Mouse (Mus musculus) testis, adult 2 months (tissue): Measurements from ENCODE around the gene Emilin1.

Experiments used
- CTCF ChIP-seq: fragments of 200-500 bp; IDR thresholded peaks from 2 replicates; pipeline ENCODE4 v1.5.1; 2012; ENCODE audit warnings: low read depth, mild to moderate bottlenecking, inconsistent platforms, low read length, moderate library complexity; ENCODE audit not compliant: control insufficient read depth, insufficient read depth, insufficient replicate concordance
- POLR2A ChIP-seq: fragments of 200-500 bp; IDR thresholded peaks from 2 replicates; pipeline ENCODE4 v1.6.1; 2012; ENCODE audit warnings: low read depth, mild to moderate bottlenecking, inconsistent platforms, low read length, moderate library complexity; ENCODE audit not compliant: control insufficient read depth

DNA sequence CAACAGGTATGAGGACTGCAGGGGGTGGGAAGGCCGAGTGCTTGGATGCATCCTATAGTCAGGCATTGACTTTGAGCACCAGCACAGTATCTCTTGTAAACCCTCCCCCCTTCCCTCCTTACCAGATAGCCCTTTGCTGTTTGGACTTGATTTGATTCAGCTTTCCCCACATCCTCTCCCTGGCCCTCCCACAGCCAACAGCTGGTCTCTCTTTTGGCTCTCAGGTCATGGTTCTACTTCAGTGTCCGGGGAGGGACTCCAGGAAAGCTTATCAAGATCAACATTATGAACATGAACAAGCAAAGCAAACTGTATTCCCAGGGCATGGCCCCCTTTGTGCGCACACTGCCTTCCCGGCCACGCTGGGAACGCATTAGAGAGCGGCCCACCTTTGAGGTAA, 22.8 kb upstream of the Emilin1 start:
- no peak for TF ChIP-seq CTCF
- 0 out of 2 replicates have a peak, but pooled peaks have one; percentile 13 for TF ChIP-seq POLR2A
